Mouse (Mus musculus): ENCODE data around the gene Gas7. TPM values are rescaled to one million over a fixed set of nuclear protein-coding genes. Genes with fewer than 3 reads are reported as not detected.
A peak's percentile ranks its signal among the peaks of the same experiment; 100 is the strongest.

Gas7 gene
- polyA plus RNA-seq, 1 experiment from 2014 or later = 18.7 TPM

GRCm38 (mm10) chr11:67431864-67432263 is 23.4 kb upstream of the Gas7 start:
- Histone ChIP-seq H3K4me2 (replicated peaks; ENCODE audit: low read depth, low read length) (no peak overlapping the region), H3K27me3 (replicated peaks; ENCODE audit: insufficient read depth, low read length) (no peaks in the 10 kb centered on the region), H3K9me3 (ENCODE audit: low read length) (no peaks in the 10 kb centered on the region), H3K4me3 (ENCODE audit: low read depth, low read length) (no peak overlapping the region), H3K36me3 (ENCODE audit: insufficient read depth, low read length) (no peaks in the 10 kb centered on the region), H3K27ac (ENCODE audit: low read length) (no peak overlapping the region), H3K4me1 (ENCODE audit: insufficient read depth, low read depth, low read length) (no peaks in the 10 kb centered on the region), H3K9ac (replicated peaks; ENCODE audit: low read depth) (no peak overlapping the region)
- DNase-seq (ENCODE audit: low spot score) = no peak
- no peak for TF ChIP-seq EP300 (IDR thresholded peaks at IDR 0.05)
- TF ChIP-seq CTCF (IDR thresholded peaks at IDR 0.05) = peak; percentile 57
- 65% methylated on average over 4 of the region's 4 CpGs for WGBS
- ATAC-seq = no peak

GRCm38 (mm10) chr11:67433763-67434162 is 21.5 kb upstream of the Gas7 start:
- no peaks in the 10 kb centered on the region for H3K27me3 ChIP-seq (replicated peaks; ENCODE audit: insufficient read depth, low read length)
- 81% methylated on average over 5 of the region's 5 CpGs for WGBS
- TF ChIP-seq EP300 (IDR thresholded peaks at IDR 0.05) = no peak
- TF ChIP-seq CTCF (IDR thresholded peaks at IDR 0.05) = no peak
- no peak for DNase-seq (ENCODE audit: low spot score)
- H3K36me3 ChIP-seq (ENCODE audit: insufficient read depth, low read length) = no peaks in the 10 kb centered on the region
- no peak overlapping the region for H3K4me3 ChIP-seq (ENCODE audit: low read depth, low read length)
- ATAC-seq = no peak
- H3K27ac ChIP-seq (ENCODE audit: low read length) = no peak overlapping the region
- H3K4me2 ChIP-seq (replicated peaks; ENCODE audit: low read depth, low read length) = no peak overlapping the region
- no peak overlapping the region for H3K9ac ChIP-seq (replicated peaks; ENCODE audit: low read depth)
- H3K9me3 ChIP-seq (ENCODE audit: low read length) = no peaks in the 10 kb centered on the region
- no peaks in the 10 kb centered on the region for H3K4me1 ChIP-seq (ENCODE audit: insufficient read depth, low read depth, low read length)

GRCm38 (mm10) chr11:67438746-67439145 is 16.5 kb upstream of the Gas7 start:
- 72% methylated on average over 5 of the region's 5 CpGs for WGBS
- no peaks in the 10 kb centered on the region for H3K4me1 ChIP-seq (ENCODE audit: insufficient read depth, low read depth, low read length)
- DNase-seq (ENCODE audit: low spot score) = peak; percentile 55
- H3K27ac ChIP-seq (ENCODE audit: low read length) = no peak overlapping the region
- H3K4me3 ChIP-seq (ENCODE audit: low read depth, low read length) = no peak overlapping the region
- H3K27me3 ChIP-seq (replicated peaks; ENCODE audit: insufficient read depth, low read length) = 0 out of 2 replicates have a peak, but pooled peaks cover 4% of the 10 kb centered on the region
- no peak overlapping the region for H3K4me2 ChIP-seq (replicated peaks; ENCODE audit: low read depth, low read length)
- TF ChIP-seq CTCF (IDR thresholded peaks at IDR 0.05) = no peak
- TF ChIP-seq EP300 (IDR thresholded peaks at IDR 0.05) = no peak
- H3K36me3 ChIP-seq (ENCODE audit: insufficient read depth, low read length) = no peaks in the 10 kb centered on the region
- H3K9me3 ChIP-seq (ENCODE audit: low read length) = no peaks in the 10 kb centered on the region
- no peak overlapping the region for H3K9ac ChIP-seq (replicated peaks; ENCODE audit: low read depth)
- ATAC-seq = peak; percentile 57

GRCm38 (mm10) chr11:67445058-67445825 is 10.0 kb upstream of the Gas7 start:
- WGBS = 66% methylated on average over 14 of the region's 14 CpGs
- Histone ChIP-seq H3K4me2 (replicated peaks; ENCODE audit: low read depth, low read length) (no peak overlapping the region), H3K36me3 (ENCODE audit: insufficient read depth, low read length) (no peaks in the 10 kb centered on the region), H3K9ac (replicated peaks; ENCODE audit: low read depth) (no peak overlapping the region), H3K9me3 (ENCODE audit: low read length) (no peaks in the 10 kb centered on the region), H3K27ac (ENCODE audit: low read length) (no peak overlapping the region), H3K4me3 (ENCODE audit: low read depth, low read length) (no peak overlapping the region), H3K4me1 (ENCODE audit: insufficient read depth, low read depth, low read length) (no peaks in the 10 kb centered on the region), H3K27me3 (replicated peaks; ENCODE audit: insufficient read depth, low read length) (0 out of 2 replicates have a peak, but pooled peaks cover 4% of the 10 kb centered on the region)
- DNase-seq (ENCODE audit: low spot score) = no peak
- no peak for ATAC-seq
- TF ChIP-seq CTCF (IDR thresholded peaks at IDR 0.05) (no peak), EP300 (IDR thresholded peaks at IDR 0.05) (no peak)

- H3K27me3 ChIP-seq (replicated peaks; ENCODE audit: insufficient read depth, low read length) = no peaks in the 10 kb centered on the region; the same call in 1 of the 2 replicates
- no peak overlapping the region for H3K4me2 ChIP-seq (replicated peaks; ENCODE audit: low read depth, low read length)
- no peak overlapping the region for H3K27ac ChIP-seq (ENCODE audit: low read length)
- TF ChIP-seq EP300 (IDR thresholded peaks at IDR 0.05) (no peak), CTCF (IDR thresholded peaks at IDR 0.05) (no peak)
- no peak overlapping the region for H3K4me3 ChIP-seq (ENCODE audit: low read depth, low read length)
- H3K36me3 ChIP-seq (ENCODE audit: insufficient read depth, low read length) = no peaks in the 10 kb centered on the region
- ATAC-seq = no peak
- H3K9me3 ChIP-seq (ENCODE audit: low read length) = no peaks in the 10 kb centered on the region
- H3K9ac ChIP-seq (replicated peaks; ENCODE audit: low read depth) = no peak overlapping the region
- 0 out of 2 replicates have a peak, but pooled peaks cover 4% of the 10 kb centered on the region for H3K4me1 ChIP-seq (ENCODE audit: insufficient read depth, low read depth, low read length)
- DNase-seq (ENCODE audit: low spot score) = peak; percentile 51
- WGBS = 75% methylated on average over 5 of the region's 5 CpGs
Observed at GRCm38 (mm10) chr11:67451525-67451924, 3.7 kb upstream of the Gas7 start.

- TF ChIP-seq CTCF (IDR thresholded peaks at IDR 0.05) = no peak
- no peak for TF ChIP-seq EP300 (IDR thresholded peaks at IDR 0.05)
- 2% methylated on average over 37 of the region's 42 CpGs for WGBS
- ATAC-seq = peak; percentile 45
- peak; percentile 32 for DNase-seq (ENCODE audit: low spot score)
- H3K4me2 ChIP-seq (replicated peaks; ENCODE audit: low read depth, low read length) = peak overlapping the region; percentile 100
- H3K9ac ChIP-seq (replicated peaks; ENCODE audit: low read depth) = peak overlapping the region; percentile 51
- H3K36me3 ChIP-seq (ENCODE audit: insufficient read depth, low read length) = no peaks in the 10 kb centered on the region
- no peaks in the 10 kb centered on the region; the same call in 1 of the 2 replicates for H3K27me3 ChIP-seq (replicated peaks; ENCODE audit: insufficient read depth, low read length)
- H3K4me3 ChIP-seq (ENCODE audit: low read depth, low read length) = peak overlapping the region; percentile 68
- H3K27ac ChIP-seq (ENCODE audit: low read length) = peak overlapping the region; percentile 57
- 0 out of 2 replicates have a peak, but pooled peaks cover 4% of the 10 kb centered on the region for H3K4me1 ChIP-seq (ENCODE audit: insufficient read depth, low read depth, low read length)
- no peaks in the 10 kb centered on the region for H3K9me3 ChIP-seq (ENCODE audit: low read length)
Observed at GRCm38 (mm10) chr11:67455527-67455981, 317 bp downstream of the Gas7 start.

All from lung, postnatal 0 days (tissue).